Mouse (Mus musculus): ENCODE results near the gene Mapk1. TPM values are rescaled to one million over a fixed set of nuclear protein-coding genes. Genes with fewer than 3 reads are reported as not detected.
A peak's percentile ranks its signal among the peaks of the same experiment; 100 is the strongest.
"Not testable (repeated sequence)": the region's sequence is repeated elsewhere in the genome, so short reads cannot be mapped to it uniquely, and the experiment has no call there.

Gene Mapk1
- total RNA-seq (2021): 100 to 1,000 TPM; 188 to 197 TPM
- long read RNA-seq, experiment 1, full-length matches to known transcripts: 25 of 40 reads
- long read RNA-seq, experiment 1, partial matches to known transcripts: 3 of 40 reads
- long read RNA-seq, experiment 1, other reads (novel, unspliced or antisense): 12 of 40 reads
- long read RNA-seq, experiment 2, full-length matches to known transcripts: 103 of 143 reads
- long read RNA-seq, experiment 2, partial matches to known transcripts: 23 of 143 reads
- long read RNA-seq, experiment 2, other reads (novel, unspliced or antisense): 17 of 143 reads

GRCm38 (mm10) chr16:16983131-16983533, at the start of gene Mapk1:
Gene Mapk1 (plus strand): TSS chr16:16983382.
- peak; percentile 85 to 86 for DNase-seq (ENCODE audit: low spot score in 2 of 2)

DNA sequence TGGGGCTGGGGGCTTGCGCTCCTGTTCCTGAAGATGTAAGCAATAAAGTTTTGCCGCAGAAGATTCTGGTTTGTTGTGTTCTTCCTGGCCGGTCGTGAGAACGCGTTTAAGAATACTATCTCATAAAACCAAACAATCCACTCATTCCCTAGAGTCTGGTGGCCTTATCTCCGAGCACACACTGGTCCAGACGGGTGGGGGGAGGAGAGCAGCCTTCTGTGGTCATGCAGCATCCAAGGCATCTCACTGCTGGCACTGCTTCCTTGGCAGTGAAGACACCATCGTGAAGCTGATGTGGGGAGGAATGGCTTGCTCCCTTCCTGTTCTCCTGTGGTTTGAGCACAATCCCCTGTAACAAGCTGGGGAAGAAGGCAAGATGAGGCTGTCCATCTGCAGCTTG, 43.6 kb upstream of the Mapk1 start:
- DNase-seq (ENCODE audit: low spot score in 2 of 2): no peak

GRCm38 (mm10) chr16:16941078-16941477, 42.1 kb upstream of the Mapk1 start:
- DNase-seq (ENCODE audit: low spot score in 2 of 2): no peak

DNA sequence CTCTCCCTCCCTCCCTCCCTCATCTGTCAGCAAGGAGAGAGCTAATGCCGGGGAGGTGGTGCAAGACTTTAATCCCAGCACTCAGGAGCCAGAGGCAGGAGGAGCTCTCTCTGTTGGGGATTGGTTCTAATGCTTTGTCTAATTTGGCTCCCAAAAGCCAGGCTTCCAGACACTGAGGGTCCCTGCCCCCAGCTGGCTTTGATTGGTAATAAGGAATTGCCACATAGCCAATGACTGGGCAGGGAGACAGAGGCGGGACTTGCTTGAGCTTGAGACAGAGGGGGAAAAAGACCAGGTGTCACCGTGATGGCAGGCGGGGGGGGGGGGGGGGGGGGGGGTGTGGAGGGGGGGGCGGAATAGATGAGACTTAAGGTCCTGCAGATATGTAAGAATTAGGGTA, 24.6 kb upstream of the Mapk1 start:
- DNase-seq (ENCODE audit: low spot score in 2 of 2): no peak

GRCm38 (mm10) chr16:16959907-16960306, 23.3 kb upstream of the Mapk1 start:
- DNase-seq (ENCODE audit: low spot score in 2 of 2): no peak

GRCm38 (mm10) chr16:16965149-16965548, 18.0 kb upstream of the Mapk1 start:
- no peak for DNase-seq (ENCODE audit: low spot score in 2 of 2)

DNA sequence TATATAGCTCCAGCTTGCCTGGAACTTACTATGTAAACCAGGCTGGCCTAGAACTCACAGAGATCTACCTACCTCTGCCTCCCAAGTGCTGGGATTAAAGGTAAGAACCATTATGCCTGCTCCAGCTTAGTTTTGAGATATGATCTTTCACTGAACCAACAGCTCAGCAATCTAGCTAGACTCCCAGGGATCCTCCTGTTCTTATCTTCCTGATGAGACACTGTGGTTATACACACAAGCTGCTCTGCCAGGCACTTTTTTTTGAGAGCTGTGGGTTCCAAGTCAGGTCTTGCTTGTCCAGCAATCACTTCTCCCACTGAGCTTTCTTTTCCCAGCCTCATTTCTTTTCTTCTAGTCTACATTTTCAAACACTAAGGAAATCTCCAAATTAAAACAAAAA, 16.9 kb upstream of the Mapk1 start:
- DNase-seq (ENCODE audit: low spot score in 2 of 2): no peak

- DNase-seq (ENCODE audit: low spot score in 2 of 2): no peak
Measured at GRCm38 (mm10) chr16:16978061-16978460, 5.1 kb upstream of the Mapk1 start.

DNA sequence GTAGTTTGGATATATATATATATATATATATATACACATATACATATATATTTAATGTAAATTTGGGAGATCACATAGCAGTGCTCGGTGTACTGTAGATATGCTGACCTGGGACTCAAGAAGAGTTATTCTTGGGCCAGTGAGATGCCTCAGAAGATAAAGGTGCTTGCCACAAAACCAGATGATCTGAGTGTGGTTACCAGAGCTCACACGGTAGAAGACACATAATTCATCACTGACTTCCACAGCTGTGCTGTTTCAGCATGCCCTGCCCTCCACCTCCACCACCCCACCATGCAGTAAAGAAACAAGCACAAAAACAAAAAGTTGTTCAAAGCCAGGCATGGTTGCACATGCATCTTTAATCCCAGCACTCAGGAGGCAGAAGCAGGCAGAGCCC, 4.4 kb upstream of the Mapk1 start:
- no peak for DNase-seq (ENCODE audit: low spot score in 2 of 2)

GRCm38 (mm10) chr16:16982636-16983035, 546 bp upstream of the Mapk1 start:
- no peak for DNase-seq (ENCODE audit: low spot score in 2 of 2)

DNA sequence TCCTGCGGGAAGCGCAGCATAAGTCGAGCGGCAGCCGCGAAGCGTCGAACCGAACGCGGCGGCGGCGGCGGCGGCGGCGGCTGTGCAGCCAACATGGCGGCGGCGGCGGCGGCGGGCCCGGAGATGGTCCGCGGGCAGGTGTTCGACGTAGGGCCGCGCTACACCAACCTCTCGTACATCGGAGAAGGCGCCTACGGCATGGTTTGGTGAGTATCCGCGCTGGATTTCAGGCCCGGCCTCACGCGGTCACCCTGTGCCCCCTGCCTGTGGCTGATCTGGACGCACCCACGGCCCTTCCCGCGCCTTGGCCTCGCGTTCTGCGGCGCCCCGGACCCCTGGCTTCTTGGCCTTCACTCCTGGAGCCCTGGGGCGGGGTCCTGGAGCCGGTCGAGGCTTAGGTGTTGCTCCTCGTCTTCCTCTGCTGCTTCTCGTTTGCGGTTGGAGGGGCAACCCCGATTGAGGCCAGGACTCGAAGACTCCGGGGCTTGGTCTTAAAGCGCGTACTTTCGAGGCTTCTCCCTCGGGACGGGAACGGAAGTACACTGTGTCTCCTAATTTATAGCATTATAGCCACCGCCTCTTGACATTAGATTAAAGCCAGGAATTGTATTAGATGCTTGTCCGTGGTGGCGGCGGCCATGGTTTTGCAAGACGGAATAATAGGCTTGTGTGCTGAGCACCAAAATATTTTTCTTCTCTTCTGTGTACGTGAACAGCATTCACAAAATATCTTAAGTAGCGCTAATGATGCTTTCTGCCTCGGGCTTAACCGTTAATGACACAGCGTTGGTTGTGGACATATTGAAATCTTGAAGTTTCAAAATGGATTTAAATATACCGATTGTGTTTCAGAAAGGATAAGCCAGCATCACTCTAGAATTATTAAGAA, 596 bp downstream of the Mapk1 start:
- DNase-seq (ENCODE audit: low spot score in 2 of 2): peak in 1 of 2 experiments; percentile 32

- DNase-seq (ENCODE audit: low spot score in 2 of 2): no peak
Measured at GRCm38 (mm10) chr16:16984423-16984941, 1.3 kb downstream of the Mapk1 start.

GRCm38 (mm10) chr16:16987248-16987647, 4.1 kb downstream of the Mapk1 start:
- DNase-seq (ENCODE audit: low spot score in 2 of 2): no peak

GRCm38 (mm10) chr16:16988842-16989241, 5.7 kb downstream of the Mapk1 start:
- DNase-seq (ENCODE audit: low spot score in 2 of 2): no peak

- no peak for DNase-seq (ENCODE audit: low spot score in 2 of 2)
Measured at GRCm38 (mm10) chr16:16990021-16990420, 6.8 kb downstream of the Mapk1 start.

GRCm38 (mm10) chr16:16994426-16995052, 11.4 kb downstream of the Mapk1 start:
- DNase-seq (ENCODE audit: low spot score in 2 of 2): no peak

- DNase-seq (ENCODE audit: low spot score in 2 of 2): not testable (repeated sequence)
Measured at GRCm38 (mm10) chr16:16996121-16996729, 13.0 kb downstream of the Mapk1 start.

- no peak for DNase-seq (ENCODE audit: low spot score in 2 of 2)
Measured at GRCm38 (mm10) chr16:17001109-17001508, 17.9 kb downstream of the Mapk1 start.

DNA sequence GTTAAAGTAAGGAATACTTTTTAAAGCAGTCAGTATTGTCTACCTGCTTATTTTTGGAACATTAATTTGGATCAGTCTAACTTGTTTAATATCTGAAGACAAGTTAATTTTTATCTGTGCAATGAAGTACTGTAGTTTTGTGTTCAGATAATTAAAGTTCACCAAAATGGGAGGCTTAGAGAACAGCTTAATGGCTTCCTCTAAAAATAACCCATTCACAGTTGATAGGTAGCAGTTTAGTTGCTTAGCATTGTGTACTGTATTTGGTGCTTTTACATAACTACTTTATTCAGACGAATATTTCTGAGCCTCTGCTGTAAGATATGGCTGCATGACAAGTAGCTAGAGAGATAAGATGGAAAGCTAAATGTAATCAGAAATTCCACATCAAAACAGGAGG, 23.9 kb downstream of the Mapk1 start:
- no peak for DNase-seq (ENCODE audit: low spot score in 2 of 2)

GRCm38 (mm10) chr16:17010036-17010435, 26.9 kb downstream of the Mapk1 start:
- DNase-seq (ENCODE audit: low spot score in 2 of 2): no peak

DNA sequence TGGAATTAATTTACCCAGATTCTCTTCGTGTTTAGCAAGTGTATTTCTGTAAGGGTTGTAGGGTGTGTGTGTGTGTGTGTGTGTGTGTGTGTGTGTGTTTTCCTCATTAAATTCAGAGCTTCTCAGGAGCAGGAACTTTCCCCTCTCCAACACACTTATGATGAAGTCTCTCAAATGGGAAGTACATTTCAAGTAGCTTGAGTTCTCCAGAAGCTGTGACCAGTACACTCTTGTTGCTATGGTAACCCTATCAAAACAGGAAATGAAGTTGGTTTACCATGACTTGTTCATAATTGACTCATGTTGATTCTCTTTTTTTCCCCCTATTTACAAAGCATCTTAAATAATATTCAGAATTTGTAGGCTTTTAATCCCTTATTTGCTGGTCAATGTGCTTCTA, 29.4 kb downstream of the Mapk1 start:
- DNase-seq (ENCODE audit: low spot score in 2 of 2): no peak

Measured in adrenal gland, postnatal 4 days (tissue).